Mouse (Mus musculus): ENCODE data around the gene Steap3.

DNA sequence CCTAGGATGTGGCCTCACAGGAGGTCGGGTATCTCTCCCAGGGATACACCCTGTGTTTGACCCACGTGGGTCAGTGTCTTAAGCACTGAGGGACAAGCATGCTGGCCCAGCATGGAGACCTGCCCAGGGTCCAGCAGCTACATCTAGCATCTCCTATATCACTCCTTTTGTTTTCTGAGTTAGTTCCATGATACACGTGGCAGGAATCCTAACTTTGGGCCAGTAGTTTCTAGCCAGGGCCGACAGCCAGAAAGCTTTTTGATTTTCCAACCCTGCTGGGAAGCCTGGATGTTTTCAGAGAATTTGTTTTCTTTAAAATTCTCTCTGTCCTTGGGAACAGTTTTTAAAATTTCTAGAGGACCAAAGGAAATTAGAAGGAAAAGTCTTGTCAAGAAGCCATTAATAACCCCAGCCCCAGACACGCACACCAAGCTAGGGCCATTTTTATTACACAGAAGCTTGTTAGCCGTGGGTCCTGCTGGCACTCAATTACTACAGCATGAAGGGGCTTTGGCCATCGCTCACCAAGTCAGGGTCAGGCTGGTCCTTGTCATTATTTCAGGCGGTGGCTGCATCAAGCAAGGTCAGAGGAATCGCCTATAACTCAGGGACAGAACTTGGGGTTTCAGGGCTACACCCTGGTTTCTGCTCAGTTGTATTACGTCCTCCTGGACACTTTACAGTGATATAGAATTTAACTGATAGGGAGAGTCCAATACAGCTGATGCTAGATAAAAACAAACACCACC lies 42.6 kb downstream of the Steap3 start:
- TF ChIP-seq CTCF (IDR thresholded peaks at IDR 0.05; ENCODE audit: control insufficient read depth, insufficient read depth, insufficient read length): no peak
- no peak for TF ChIP-seq MAX (IDR thresholded peaks at IDR 0.05)
- TF ChIP-seq USF1 (IDR thresholded peaks at IDR 0.05; ENCODE audit: low read depth): no peak

Data from C2C12 (cell line).